Mouse (Mus musculus): ENCODE results near the gene Hmgcr. TPM values are rescaled to one million over a fixed set of nuclear protein-coding genes. Genes with fewer than 3 reads are reported as not detected.
A peak's percentile ranks its signal among the peaks of the same experiment; 100 is the strongest.

Hmgcr gene
- polyA plus RNA-seq, 1 experiment from 2014 or later = 46.2 TPM

DNA sequence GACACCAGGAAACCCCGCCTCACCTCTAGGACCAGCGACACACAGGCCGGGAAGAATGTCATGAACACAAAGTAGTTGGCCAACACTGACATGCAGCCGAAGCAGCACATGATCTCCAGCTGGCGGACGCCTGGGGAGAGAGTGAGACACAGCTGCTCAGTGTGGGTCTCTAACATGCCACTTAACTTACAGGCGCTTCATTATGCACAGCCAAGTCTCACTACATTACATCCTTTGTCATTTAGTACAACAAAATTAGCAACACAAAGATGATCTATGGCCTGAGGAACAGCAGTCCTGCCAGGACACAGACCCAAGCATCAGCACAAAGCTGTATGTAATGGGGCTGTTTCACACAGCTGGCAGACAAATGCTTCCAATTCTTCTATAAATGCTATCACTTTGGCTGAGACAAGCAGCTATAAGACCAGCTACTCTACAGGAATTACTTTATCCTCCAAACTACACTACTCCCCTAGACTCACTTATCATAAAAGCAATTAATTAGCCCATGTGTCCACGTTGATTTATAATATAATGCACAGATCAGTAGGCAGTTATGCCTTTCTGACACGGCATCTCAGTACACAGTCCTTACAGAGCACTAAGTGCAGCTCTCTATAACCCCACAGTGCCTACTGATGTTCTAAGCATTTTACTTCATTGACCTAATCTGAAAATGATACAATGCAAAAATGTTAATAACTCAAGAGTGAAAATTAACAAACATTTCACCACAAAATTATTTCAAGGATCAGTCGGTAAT is 10.5 kb downstream of the Hmgcr start:
- Histone ChIP-seq H3K9me3 (no peaks in the 10 kb centered on the region), H3K27me3 (no peaks in the 10 kb centered on the region)
- 56% methylated on average over 10 of the region's 10 CpGs for WGBS

DNA sequence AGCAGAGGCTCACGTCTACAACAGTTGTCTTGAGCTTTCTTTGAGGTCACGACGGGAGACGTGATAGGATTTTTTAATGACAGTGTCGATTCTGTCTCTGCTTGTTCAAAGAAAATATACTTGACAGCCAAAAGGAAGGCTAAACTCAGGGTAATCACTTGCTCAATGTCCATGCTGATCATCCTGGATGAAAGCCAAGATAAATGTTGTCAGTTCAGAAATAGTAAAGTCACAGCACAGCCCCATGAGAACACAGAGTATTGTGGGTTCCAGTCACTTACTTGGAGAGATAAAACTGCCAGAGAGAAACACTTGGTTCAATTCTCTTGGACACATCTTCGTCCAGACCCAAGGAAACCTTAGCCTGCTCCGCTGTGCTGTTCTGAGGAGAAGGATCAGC is 11.8 kb downstream of the Hmgcr start:
- 83% methylated on average over 7 of the region's 7 CpGs for WGBS
- H3K4me2 ChIP-seq = no peak overlapping the region
- no peak for ATAC-seq (ENCODE audit: borderline replicate concordance, extremely low read depth, low FRiP score, low TSS enrichment)
- 0 out of 2 replicates have a peak, but pooled peaks cover 2% of the 10 kb centered on the region for H3K4me1 ChIP-seq
- peaks cover 85% of the 10 kb centered on the region for H3K36me3 ChIP-seq
- H3K27ac ChIP-seq = no peak overlapping the region
- no peaks in the 10 kb centered on the region for H3K9me3 ChIP-seq
- H3K4me3 ChIP-seq = no peak overlapping the region
- no peaks in the 10 kb centered on the region for H3K27me3 ChIP-seq
- H3K9ac ChIP-seq = no peak overlapping the region

More for the DNA sequence above, 10.5 kb downstream of the Hmgcr start:
- Histone ChIP-seq H3K27ac (no peak overlapping the region), H3K9ac (no peak overlapping the region), H3K4me2 (no peak overlapping the region), H3K4me1 (0 out of 2 replicates have a peak, but pooled peaks cover 2% of the 10 kb centered on the region), H3K4me3 (no peak overlapping the region), H3K36me3 (peaks cover 85% of the 10 kb centered on the region)
- peak; percentile 88 for ATAC-seq (ENCODE audit: borderline replicate concordance, extremely low read depth, low FRiP score, low TSS enrichment)

DNA sequence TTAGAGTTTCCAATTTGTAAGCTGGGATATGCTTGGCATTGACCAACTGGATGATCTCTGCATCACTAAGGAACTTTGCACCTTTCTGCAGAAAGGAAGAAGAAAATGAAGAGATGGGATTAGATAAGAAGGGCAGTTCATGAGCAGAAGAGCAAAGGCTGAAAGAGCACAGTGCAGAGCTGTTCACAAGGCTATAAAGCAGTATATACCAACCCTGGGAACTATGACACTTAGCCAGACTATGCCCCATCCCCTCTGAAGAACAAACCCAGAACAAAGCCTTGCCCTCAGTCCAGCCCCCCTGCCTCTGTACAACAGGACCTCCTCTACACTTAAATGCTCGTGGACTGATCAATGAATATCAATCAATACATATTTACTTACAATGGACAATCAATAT is 14.1 kb downstream of the Hmgcr start:
- H3K9me3 ChIP-seq = no peaks in the 10 kb centered on the region
- 88% methylated on average over 1 of the region's 1 CpGs for WGBS
- H3K4me1 ChIP-seq = 0 out of 2 replicates have a peak, but pooled peaks cover 2% of the 10 kb centered on the region
- H3K4me3 ChIP-seq = no peak overlapping the region
- H3K27me3 ChIP-seq = no peaks in the 10 kb centered on the region
- H3K4me2 ChIP-seq = no peak overlapping the region
- H3K9ac ChIP-seq = no peak overlapping the region
- no peak overlapping the region for H3K27ac ChIP-seq
- ATAC-seq (ENCODE audit: borderline replicate concordance, extremely low read depth, low FRiP score, low TSS enrichment) = no peak
- peaks cover 83% of the 10 kb centered on the region for H3K36me3 ChIP-seq

DNA sequence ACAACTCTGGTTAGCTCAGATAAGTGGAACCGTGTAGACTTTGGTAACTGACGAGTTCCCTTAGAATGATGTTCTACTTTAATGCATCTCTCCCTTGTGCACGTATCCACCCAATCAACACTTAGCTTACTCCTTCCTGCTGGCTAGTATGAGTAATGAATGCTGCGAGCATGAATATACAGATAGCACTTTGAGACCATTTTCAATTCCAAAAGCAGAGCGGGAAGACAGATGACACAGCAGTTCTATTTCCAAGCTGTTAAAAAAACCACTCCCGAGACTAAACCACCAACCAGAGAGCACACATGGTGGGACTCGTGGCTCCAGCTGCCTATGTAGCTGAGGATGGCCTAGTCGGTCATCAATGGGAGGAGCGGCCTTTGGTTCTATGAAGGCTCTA is 17.7 kb downstream of the Hmgcr start:
- no peak overlapping the region for H3K9ac ChIP-seq
- peaks cover 78% of the 10 kb centered on the region for H3K36me3 ChIP-seq
- no peak for ATAC-seq (ENCODE audit: borderline replicate concordance, extremely low read depth, low FRiP score, low TSS enrichment)
- no peak overlapping the region for H3K4me3 ChIP-seq
- H3K4me1 ChIP-seq = no peaks in the 10 kb centered on the region
- H3K27ac ChIP-seq = no peak overlapping the region
- WGBS = 81% methylated on average over 9 of the region's 9 CpGs
- no peaks in the 10 kb centered on the region for H3K9me3 ChIP-seq
- no peaks in the 10 kb centered on the region for H3K27me3 ChIP-seq
- no peak overlapping the region for H3K4me2 ChIP-seq

DNA sequence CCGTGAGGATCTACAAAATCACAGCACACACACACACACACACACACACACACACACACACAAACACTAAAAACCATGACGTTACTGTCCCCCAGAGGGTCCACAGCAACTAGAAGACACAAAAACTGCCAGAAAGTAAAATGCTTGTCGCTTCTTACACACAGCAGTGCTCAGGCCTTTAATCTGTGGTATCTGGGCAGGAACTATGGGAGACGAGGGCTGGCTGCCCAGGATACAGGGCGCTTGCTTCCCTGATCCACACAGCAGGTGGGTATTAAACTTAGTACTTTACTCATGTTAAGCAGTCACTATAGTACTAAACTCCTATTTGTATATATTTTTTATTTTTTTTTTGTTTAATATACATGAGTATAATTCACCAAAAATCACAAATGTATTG is 24.9 kb downstream of the Hmgcr start:
- Histone ChIP-seq H3K4me3 (no peak overlapping the region), H3K4me1 (no peaks in the 10 kb centered on the region), H3K36me3 (peaks cover 19% of the 10 kb centered on the region), H3K9ac (no peak overlapping the region), H3K27ac (no peak overlapping the region), H3K9me3 (no peaks in the 10 kb centered on the region), H3K27me3 (no peaks in the 10 kb centered on the region), H3K4me2 (no peak overlapping the region)
- ATAC-seq (ENCODE audit: borderline replicate concordance, extremely low read depth, low FRiP score, low TSS enrichment) = no peak
- WGBS = 61% methylated on average over 5 of the region's 5 CpGs

DNA sequence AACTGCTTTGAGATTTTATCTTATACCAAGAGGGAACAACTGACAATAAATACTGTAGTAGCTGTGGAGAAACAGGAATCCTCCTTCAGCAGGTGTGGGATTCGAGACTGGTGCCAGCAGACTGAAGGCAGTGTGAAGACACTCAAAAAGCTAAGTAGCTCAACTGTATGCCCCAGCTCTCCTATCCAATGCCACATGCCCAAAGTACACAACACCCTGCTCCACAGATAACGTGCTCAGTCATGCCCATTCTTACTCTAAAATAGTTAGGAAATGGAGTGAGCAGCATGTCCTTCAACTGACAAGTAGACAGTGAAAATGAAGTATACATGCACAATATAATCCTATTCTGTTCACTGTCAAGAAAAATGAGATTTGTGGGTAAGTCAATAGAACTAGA is 26.6 kb downstream of the Hmgcr start:
- no peak overlapping the region for H3K4me3 ChIP-seq
- 57% methylated on average over 2 of the region's 2 CpGs for WGBS
- no peaks in the 10 kb centered on the region for H3K4me1 ChIP-seq
- no peaks in the 10 kb centered on the region for H3K27me3 ChIP-seq
- no peaks in the 10 kb centered on the region for H3K9me3 ChIP-seq
- no peak overlapping the region for H3K9ac ChIP-seq
- H3K27ac ChIP-seq = no peak overlapping the region
- no peak for ATAC-seq (ENCODE audit: borderline replicate concordance, extremely low read depth, low FRiP score, low TSS enrichment)
- H3K4me2 ChIP-seq = no peak overlapping the region
- peaks cover 10% of the 10 kb centered on the region; the same call in 1 of the 2 replicates for H3K36me3 ChIP-seq

DNA sequence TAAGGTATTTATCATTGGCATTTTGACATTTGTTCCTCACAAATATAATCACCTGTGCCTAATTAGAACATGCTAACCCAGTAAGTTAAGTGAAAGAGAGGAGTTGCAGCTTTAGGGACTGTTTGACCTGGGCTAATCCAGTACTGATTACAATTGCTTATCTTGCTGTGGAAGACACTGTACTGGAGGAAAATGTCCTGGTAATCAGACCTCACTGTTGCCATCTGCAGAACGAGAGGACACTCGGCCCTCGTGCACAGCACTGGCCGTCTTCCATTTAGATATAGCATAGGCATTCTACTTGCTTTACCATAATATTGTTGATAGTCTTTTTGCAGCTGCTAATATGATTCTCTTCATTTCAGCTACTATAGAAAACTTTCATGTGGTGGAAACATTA is 40.3 kb downstream of the Hmgcr start:
- H3K4me2 ChIP-seq = no peak overlapping the region
- H3K9ac ChIP-seq = no peak overlapping the region
- no peak overlapping the region for H3K4me3 ChIP-seq
- H3K27me3 ChIP-seq = no peaks in the 10 kb centered on the region
- no peak overlapping the region for H3K27ac ChIP-seq
- no peaks in the 10 kb centered on the region for H3K4me1 ChIP-seq
- no peak for ATAC-seq (ENCODE audit: borderline replicate concordance, extremely low read depth, low FRiP score, low TSS enrichment)
- 85% methylated on average over 4 of the region's 4 CpGs for WGBS
- peaks cover 28% of the 10 kb centered on the region for H3K36me3 ChIP-seq
- H3K9me3 ChIP-seq = no peaks in the 10 kb centered on the region

DNA sequence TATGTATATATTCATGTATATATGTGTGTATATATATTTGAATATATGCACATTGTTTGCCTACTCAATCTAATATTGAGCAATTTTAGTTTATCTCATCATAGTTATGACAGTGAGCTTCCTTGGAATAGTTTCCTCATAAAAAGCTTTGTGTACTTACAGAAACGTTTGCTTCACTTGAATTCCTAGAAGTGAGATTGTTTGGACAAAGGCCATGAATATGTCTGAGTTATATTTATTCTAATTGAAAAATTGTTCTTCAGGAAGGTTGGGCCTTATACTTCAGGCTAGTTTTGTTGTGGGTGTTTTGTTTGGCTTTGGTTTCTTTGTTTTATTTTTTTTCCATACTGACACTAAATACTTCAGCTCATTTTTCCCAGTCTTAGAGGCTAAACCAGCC is 49.8 kb downstream of the Hmgcr start:
- Histone ChIP-seq H3K4me1 (no peaks in the 10 kb centered on the region), H3K4me3 (no peak overlapping the region), H3K27ac (no peak overlapping the region), H3K27me3 (no peaks in the 10 kb centered on the region), H3K9ac (no peak overlapping the region), H3K9me3 (no peaks in the 10 kb centered on the region), H3K36me3 (peaks cover 4% of the 10 kb centered on the region; the same call in 1 of the 2 replicates), H3K4me2 (no peak overlapping the region)
- ATAC-seq (ENCODE audit: borderline replicate concordance, extremely low read depth, low FRiP score, low TSS enrichment) = no peak
- WGBS = 20% methylated on average over 1 of the region's 1 CpGs

DNA sequence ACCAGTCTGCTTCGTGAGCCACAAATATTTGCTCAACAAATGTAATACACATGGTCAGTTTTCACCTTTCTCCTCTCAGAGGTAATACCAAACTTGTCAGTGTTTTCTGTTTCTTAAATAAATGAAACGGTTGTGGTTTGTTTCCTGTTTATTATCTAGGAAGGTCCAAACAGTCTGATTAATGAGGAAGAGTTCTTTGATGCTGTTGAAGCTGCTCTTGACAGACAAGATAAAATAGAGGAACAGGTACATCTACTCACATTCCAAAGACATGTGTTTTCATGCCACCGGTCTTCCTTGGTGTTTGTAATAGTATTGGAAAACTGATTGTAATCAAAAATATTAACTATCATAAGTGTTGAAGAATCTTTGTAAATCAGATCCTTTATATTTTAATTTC is 56.1 kb downstream of the Hmgcr start:
- no peak overlapping the region for H3K9ac ChIP-seq
- no peak for ATAC-seq (ENCODE audit: borderline replicate concordance, extremely low read depth, low FRiP score, low TSS enrichment)
- H3K36me3 ChIP-seq = 0 out of 2 replicates have a peak, but pooled peaks cover 3% of the 10 kb centered on the region
- WGBS = 74% methylated on average over 3 of the region's 3 CpGs
- H3K4me3 ChIP-seq = no peak overlapping the region
- H3K27ac ChIP-seq = no peak overlapping the region
- no peaks in the 10 kb centered on the region for H3K4me1 ChIP-seq
- H3K9me3 ChIP-seq = no peaks in the 10 kb centered on the region
- H3K4me2 ChIP-seq = no peak overlapping the region
- H3K27me3 ChIP-seq = no peaks in the 10 kb centered on the region

DNA sequence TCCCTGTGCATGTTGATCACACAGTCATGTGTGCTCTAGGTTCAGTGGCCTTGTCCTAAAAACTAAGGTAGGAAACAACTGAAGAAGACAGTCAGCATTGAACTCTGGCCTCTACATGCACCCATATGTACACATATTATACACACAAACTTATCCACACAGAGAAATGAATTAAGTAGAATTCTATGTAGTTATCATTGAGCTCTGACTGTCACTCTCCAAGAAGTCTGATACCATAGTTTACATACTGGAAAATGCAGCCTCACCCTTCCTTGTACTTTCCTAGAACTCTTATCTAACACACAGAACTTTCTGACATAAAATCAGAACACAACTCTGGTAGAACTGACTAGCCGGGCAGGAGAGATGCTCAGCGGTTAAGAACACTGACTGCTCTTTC is 66.5 kb downstream of the Hmgcr start:
- Histone ChIP-seq H3K27me3 (no peaks in the 10 kb centered on the region), H3K9ac (no peak overlapping the region), H3K4me3 (no peak overlapping the region), H3K9me3 (no peaks in the 10 kb centered on the region), H3K36me3 (peaks cover 16% of the 10 kb centered on the region), H3K4me1 (no peaks in the 10 kb centered on the region), H3K4me2 (no peak overlapping the region), H3K27ac (no peak overlapping the region)
- 91% methylated on average over 2 of the region's 2 CpGs for WGBS
- ATAC-seq (ENCODE audit: borderline replicate concordance, extremely low read depth, low FRiP score, low TSS enrichment) = no peak

DNA sequence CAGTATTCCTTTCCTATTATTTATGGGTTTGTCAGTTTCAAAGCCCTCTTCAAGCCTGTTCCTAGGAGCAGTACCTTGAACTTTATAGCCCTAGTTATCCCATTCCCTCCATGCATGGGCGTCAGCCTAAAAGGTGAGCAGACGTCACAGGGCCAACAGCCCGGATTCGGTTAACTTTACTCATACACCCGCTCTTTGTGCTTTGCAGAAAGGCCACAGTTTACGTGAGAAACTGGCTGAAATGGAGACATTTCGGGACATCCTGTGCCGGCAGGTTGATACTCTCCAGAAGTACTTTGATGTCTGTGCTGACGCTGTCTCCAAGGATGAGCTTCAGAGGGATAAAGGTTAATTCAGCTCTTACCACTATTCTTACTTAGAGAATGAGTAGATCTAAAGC is 71.6 kb downstream of the Hmgcr start:
- Histone ChIP-seq H3K4me3 (no peak overlapping the region), H3K4me2 (no peak overlapping the region), H3K9me3 (no peaks in the 10 kb centered on the region), H3K27ac (no peak overlapping the region), H3K4me1 (no peaks in the 10 kb centered on the region), H3K27me3 (no peaks in the 10 kb centered on the region), H3K36me3 (peaks cover 7% of the 10 kb centered on the region; the same call in 1 of the 2 replicates), H3K9ac (no peak overlapping the region)
- no peak for ATAC-seq (ENCODE audit: borderline replicate concordance, extremely low read depth, low FRiP score, low TSS enrichment)
- WGBS = 89% methylated on average over 9 of the region's 9 CpGs
